Mouse (Mus musculus) lung, postnatal 14 days (tissue): Measurements from ENCODE around the gene Gars.
A peak's percentile ranks its signal among the peaks of the same experiment; 100 is the strongest.

Experiments
- DNase-seq: peaks from one replicate; pipeline ENCODE4 v3.0.0; 2021

Gars gene

DNA sequence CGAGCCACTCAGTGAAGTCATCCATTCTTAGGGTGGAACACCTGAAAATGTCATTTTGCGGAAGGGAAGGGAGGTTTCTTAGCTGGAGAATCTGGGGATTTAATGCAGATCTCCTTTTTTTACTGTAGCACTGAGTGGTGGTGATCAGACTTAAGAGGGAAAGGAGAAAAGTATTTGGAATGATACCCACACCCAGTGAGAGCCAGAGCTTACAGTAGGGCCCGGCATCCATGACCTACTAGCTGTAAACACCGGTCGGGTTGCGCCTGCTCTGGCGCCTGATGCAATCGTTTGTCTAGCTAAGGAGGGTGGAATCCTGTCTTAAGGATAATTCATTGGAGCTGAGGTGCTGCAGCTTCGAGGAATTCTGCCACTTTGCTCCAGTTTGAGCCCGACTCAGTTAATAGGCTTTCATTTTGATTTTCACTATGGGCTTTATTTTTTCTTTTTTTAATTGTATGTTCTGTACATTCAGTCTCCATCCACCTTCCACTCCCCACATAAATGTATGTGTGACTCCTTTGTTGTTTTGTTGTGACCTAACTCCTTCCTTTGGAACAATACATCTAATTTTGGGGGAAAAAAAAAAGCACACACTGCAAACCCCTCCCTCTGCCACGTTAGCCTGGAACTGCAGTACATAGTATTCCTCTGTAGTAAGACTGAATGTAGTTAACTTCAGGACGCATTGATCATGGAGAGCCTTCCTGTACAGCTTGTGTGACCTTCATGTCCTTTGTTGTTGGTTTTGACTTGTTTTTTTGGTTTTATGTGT, 1.1 kb downstream of the Gars start:
- peak; percentile 17 for DNase-seq

DNA sequence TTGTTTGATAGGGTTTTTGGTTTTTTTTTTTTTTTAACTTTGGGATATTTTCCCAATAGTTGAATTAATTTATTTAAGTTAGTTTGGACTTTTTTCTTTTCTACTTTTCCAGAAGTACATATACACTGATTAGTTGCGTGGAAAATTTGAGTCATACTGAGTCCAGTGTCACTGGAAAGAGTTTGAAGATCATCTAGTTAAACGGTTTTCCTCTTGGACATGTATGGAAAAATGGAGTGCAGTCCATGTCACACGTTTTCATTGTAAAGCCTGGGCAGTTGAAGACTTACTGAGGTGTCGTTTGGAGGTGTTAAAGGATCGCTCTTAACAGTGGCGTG, 1.6 kb downstream of the Gars start:
- no peak for DNase-seq

GRCm38 (mm10) chr6:55040031-55040430, 2.2 kb downstream of the Gars start:
- no peak for DNase-seq

DNA sequence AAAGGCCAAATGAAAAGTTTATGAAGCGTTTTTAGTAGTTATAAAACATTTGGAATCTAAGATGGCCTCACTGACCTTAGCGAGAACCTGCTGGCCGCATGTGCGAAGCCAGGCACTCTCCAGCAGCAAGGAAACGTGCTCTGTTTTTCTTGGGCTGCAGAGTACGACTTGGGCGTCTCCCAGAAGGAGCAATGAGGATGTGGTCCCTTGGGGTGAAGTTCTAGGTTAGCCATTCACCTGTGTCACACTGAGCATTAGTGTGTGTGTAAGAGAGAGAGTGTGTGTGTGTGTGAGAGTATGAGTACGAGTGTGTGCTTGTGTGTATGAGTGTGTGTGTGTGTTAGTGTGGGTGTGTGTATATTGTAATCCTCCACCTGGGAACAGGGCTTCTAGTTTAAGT, 5.4 kb downstream of the Gars start:
- DNase-seq: no peak

- DNase-seq: no peak
Measured at GRCm38 (mm10) chr6:55044542-55044941, 6.7 kb downstream of the Gars start.

GRCm38 (mm10) chr6:55045326-55045725, 7.5 kb downstream of the Gars start:
- no peak for DNase-seq

GRCm38 (mm10) chr6:55049186-55049585, 11.4 kb downstream of the Gars start:
- DNase-seq: no peak

DNA sequence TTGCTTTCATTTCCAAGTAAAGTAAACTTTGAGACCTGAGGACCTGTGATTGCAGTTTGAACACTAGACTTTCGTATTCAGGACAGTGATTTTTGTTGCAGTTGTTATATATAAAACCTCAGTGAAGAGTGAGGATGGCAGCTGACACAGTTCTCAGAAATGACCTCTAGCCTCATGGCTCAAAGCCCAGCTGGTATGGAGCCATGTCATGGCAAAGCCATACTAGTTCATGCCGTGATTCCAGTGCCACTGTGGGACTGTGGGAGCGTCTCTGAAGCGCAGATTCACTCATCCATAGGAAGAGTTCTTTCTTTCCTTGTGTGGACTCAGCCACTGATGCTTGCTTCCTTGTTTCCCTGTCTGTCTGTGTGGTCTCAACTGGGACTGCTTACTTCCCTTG, 16.7 kb downstream of the Gars start:
- no peak for DNase-seq

DNA sequence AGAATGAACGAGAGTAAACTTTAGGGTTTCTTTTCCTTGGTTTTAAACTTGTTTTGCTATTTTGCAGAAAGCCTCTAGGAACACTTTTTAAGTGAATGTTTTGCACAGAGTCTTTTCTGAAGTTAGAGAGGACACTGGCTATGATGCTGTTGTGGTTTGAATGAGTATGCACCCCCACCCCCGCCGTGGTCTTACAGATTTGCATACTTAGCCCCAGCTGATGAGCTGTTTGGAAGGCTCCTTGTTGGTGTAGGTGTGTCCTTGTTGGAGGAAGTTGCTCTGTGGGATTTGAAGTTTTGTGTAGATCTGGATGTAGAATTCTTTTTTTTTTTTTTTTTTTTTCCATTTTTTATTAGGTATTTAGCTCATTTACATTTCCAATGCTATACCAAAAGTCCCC, 19.6 kb downstream of the Gars start:
- no peak for DNase-seq

- DNase-seq: no peak
Measured at GRCm38 (mm10) chr6:55060241-55060825, 22.5 kb downstream of the Gars start.

DNA sequence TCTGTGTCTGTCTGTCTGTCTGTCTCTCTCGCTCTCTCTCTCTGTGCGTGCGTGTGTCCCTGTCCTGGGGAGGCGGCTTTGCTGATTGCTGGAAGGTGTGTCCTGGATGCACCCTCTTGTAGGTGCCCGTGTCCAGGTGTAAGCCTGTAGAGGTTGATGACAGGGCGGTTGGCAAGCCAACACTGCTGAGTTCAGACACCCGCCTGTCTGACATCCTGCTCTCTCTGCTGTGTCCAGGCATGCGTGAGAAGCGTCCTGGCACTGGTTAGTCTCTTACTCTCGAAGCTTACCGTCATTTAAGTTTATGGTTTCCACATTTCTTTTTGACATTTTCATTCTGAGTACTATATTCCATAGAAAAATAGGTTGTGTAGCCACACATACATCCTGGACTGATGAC, 23.5 kb downstream of the Gars start:
- DNase-seq: no peak

- DNase-seq: no peak
Measured at GRCm38 (mm10) chr6:55062200-55062599, 24.4 kb downstream of the Gars start.

DNA sequence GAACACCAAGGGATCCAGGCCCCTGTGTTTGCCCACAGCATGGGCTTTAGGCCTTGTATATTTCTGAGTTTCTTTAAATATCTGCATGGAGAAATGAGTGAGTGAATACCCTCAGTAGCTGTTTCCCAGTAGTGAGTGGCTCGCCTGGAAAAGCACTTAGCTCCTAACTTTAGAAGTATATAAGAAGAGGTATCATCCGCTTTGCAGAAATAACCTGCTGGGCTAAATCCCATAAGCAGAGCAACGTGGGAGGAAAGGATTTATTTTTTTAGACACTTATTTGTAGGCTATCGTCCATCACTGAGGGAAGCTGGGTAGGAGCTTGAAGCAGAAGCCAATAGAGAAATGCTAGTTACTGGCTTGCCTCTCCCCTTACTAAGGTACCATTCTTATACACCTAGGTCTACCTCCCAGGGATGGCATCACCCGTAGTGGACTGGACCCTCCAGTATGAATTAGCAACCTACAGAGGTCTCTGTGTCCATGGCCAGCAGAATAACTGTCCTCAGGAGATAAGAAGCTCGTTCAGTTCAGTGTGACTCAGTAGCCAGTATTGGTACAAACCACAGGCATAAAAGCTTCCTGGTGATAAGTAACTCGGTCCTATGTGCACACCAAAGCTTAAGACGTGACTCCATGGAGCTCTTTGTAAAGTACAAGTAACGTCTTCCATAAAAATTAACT, 26.1 kb downstream of the Gars start:
- DNase-seq: no peak

GRCm38 (mm10) chr6:55064477-55064827, 26.6 kb downstream of the Gars start:
- no peak for DNase-seq

GRCm38 (mm10) chr6:55065903-55066302, 28.1 kb downstream of the Gars start:
- DNase-seq: no peak

DNA sequence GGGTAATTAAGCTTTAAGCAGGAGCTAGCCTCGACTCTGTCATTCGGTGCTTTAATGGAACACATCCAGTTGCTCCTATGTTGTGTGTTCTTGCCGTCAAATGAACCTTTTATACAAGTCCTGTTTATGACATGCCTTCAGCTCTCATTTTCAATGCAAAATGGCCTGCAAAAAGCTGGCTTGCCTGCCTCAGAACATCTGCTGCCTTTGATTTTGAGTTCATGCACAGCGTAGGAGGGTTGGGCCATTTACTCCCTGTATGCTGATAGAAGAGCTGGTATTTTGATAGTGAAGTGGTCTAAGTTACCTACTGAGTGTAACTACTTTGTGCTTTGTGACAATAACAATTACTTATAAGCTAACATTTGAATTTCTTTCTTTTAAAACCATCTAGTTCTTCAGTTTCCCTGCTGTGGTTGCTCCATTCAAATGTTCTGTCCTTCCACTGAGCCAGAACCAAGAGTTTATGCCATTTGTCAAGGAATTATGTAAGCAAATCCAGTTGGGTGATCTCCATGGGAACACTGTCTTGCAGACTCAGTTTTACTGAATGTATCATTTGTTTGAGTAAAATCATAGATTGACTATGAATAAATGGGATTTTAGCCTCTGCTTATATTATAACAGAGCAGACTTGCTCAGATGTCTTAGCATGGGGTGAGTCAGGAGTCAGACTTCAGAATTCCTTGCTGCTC, 38.9 kb downstream of the Gars start:
- DNase-seq: no peak

GRCm38 (mm10) chr6:55081379-55081778, 43.6 kb downstream of the Gars start:
- DNase-seq: no peak

- DNase-seq: no peak
Measured at GRCm38 (mm10) chr6:55082261-55083051, 44.6 kb downstream of the Gars start.

DNA sequence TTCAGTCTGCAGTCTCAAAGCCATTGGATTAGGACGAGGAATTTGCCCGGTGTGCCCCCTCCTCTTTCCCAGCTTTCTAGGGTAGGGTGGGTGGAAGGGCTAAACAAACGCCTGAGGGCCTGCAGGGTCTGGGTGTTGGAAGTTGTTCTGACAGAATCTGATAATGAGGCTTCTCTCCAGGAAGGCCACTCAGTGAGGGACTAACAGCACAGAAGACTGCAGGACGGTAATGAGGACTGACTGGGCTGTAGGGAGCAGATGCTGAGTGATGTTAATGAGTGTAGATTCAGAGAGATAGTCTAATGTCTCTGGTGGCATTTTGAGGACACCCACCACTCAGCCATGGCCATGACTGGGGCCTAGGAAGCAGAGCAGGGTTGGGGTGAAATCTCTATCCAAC, 49.5 kb downstream of the Gars start:
- DNase-seq: no peak

- DNase-seq: no peak
Measured at GRCm38 (mm10) chr6:55090639-55091038, 52.8 kb downstream of the Gars start.

DNA sequence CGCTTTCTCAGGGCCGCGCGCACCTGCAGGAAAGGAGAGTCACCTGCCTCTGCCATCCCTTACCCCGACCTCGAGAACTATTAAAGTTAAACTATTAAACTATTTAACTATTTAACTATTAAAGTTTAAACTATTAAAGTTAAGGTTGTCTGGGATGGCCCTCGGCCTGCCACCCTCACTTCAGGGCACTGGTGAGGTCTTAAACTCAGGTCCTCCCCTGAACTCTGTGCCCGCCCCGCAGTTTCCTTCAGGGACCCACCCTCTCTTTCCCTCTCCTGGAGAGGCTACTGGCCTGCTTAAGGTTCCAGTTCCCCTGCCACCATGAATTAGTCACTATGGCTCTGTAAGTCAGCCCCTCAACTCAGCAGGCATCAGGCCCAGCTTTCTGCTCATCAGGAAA, 53.6 kb downstream of the Gars start:
- no peak for DNase-seq

DNA sequence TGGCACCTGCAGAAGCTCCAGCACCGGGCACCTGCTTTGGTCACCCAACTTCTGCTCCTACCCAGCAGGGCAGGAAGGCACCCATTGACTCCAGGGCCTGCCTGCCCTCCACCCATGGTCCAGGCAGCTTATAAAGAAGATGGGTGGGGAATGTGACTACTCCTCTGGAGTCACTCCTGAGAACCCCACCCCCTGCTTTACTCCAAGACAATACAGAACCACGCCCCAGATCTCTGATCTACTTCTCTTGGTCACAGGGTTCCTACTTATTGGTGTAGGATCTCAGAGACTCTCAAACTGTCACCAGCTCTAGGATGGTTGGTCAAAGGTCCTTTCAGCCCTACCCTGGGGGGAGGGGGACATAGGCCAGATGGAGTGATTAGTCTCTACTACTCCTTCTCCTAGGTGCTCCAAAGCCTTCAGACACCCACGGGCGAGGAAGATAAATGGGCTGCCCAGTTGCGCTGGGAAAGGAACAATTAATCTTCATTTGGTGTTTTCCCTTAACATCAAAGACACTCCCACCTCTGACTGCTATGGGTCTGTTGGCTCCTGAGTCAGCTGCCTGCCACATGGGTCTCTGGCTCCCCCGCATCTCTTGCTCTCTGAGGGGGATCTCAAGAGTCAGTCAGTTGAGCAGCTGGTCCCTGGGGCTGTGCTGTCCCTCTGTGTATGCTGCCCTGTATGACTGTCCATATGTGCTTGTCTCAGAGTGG, 55.8 kb downstream of the Gars start:
- no peak for DNase-seq
